Mouse (Mus musculus) spleen, adult 2 months (tissue): ENCODE data around the gene Tmx1.

Source experiments
- CTCF ChIP-seq: fragments of 200-500 bp; IDR thresholded peaks from 2 replicates; pipeline ENCODE4 v1.5.1; 2011; ENCODE audit warnings: mild to moderate bottlenecking, inconsistent platforms; ENCODE audit not compliant: insufficient read depth, insufficient read length, insufficient replicate concordance; ENCODE audit errors: extremely low read depth
- POLR2A ChIP-seq: fragments of 200-500 bp; IDR thresholded peaks from 2 replicates; pipeline ENCODE4 v1.6.1; 2011; ENCODE audit warnings: low read depth, low read length, inconsistent platforms

DNA sequence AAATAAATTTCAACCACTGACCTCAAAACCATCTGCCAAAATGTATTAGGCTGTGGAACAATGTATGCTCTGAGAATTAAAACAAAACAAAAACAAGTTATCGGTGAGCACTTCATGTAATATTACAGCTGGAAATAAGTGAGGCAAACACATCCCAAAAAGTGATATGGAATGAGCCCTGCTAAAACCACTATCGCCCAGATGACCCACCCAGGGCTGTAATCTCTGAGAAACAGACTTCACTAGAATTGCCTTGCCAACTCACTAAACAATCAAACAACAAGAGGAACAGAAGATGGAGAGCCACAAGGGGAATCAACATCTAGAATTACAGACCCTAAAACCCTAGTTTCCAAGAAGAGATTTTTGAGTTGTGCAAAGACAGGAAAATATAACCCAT, 752 bp upstream of the Tmx1 start:
- TF ChIP-seq POLR2A (no peak), CTCF (no peak)
